Mouse (Mus musculus): ENCODE data around the gene Gtdc1. TPM values are rescaled to one million over a fixed set of nuclear protein-coding genes. Genes with fewer than 3 reads are reported as not detected.
A peak's percentile ranks its signal among the peaks of the same experiment; 100 is the strongest.
"Not testable (repeated sequence)": the region's sequence is repeated elsewhere in the genome, so short reads cannot be mapped to it uniquely, and the experiment has no call there.

The Gtdc1 gene
- total RNA-seq, 2 experiments from 2014 or later, result 91.6 to 96.0 TPM

DNA sequence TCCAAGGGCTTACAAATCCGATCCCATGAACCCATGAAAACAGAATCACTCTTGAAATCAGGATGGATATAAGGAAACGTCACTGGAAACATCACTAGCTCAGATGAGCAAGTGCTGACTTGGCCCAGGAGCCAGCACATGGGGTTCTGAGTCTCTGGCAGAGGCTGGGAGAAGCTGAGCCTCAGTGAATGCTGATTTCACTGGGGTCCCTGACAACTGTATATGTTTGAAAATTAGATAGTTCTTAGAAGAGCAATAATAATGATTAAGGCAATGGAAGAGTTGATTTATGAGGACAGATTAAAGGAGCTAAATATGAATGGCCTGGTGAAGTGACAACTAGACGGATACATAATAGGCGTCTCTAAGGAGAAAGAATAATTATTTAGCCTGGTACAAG, 289.3 kb downstream of the Gtdc1 start:
- intact Hi-C loops (cut with DNase I), result no loop called here
- DNase-seq (ENCODE audit: extremely low spot score in 1 of 2, low spot score in 2 of 2), result no peak

DNA sequence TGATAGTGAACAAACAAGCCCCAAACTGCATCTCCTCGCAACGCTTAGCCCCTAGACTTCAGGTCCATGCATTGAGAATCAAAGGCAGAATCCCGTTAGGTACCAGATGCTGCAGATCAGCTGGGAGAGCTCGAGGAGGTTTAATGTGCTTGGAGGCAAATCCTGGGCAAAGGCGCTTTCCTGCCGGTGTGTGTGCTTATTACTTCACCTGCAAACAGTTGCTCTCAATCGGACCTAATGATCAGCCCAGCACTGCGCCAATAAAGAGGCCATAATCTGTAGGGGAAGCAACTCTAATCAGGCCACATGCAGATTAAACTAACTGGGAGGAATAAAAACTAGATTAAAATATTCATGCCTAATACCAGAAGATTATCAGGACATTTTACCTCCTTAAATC, 293.5 kb downstream of the Gtdc1 start:
- no peak for DNase-seq (ENCODE audit: extremely low spot score in 1 of 2, low spot score in 2 of 2)
- intact Hi-C loops (cut with DNase I), result no loop called here

DNA sequence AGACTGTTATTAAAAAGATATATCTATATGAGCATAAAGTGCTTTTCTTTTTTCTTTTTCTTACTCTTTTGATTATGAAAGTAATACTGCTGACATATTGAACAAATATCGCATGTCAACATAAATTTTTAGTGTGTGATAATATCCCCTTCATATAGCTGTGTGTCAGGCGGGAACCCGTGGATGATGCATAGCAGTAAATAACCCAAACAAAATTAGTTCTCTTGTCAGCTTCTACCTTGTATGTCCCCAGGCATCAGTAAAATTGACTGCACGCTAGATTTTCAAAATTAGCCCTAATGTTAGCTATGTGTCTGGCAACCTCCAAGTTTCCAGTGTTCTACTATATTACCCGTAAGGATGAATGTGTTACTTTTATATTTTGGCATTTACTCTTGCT, 294.4 kb downstream of the Gtdc1 start:
- DNase-seq (ENCODE audit: extremely low spot score in 1 of 2, low spot score in 2 of 2), result no peak
- intact Hi-C loops (cut with DNase I), result no loop called here

DNA sequence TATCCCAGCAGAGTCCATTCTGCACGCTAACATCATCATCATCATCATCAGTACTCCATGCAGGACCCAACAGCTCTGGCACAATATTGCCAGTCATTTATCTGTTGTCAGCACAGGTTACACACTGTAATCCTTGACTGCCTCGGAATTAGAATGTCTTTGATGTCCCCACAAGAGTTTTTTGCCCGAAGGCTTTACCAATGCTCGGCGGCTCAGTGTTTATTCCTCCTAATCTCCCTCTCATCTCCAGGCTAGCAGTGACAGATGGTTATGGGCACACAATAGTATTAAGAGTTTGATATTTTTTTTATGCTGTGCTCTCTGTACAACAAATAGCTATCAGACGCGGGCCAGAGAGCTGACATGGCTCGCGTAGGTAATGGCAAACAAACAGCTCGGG, 294.9 kb downstream of the Gtdc1 start:
- intact Hi-C loops (cut with DNase I), result no loop called here

DNA sequence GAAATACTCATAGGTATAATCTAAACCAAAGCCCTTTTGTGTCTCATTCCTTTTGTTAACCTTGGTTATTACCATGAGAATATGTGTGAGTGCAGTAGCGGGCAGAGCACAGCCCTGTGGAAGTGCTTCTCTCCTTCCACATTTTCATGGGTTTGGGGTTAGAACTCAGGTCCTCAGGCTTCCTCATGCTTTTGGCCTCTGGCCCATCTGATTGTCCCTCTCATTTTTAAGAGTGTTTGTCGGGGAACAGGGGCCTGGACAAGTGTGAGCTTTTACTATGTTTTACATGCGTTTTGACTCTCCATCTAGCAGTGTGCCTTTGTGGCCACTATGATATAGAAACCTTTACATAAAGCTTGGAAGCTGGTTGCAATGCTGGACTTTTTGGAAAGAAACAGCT, 296.4 kb downstream of the Gtdc1 start:
- intact Hi-C loops (cut with DNase I), result no loop called here
- no peak for DNase-seq (ENCODE audit: extremely low spot score in 1 of 2, low spot score in 2 of 2)

More for the DNA sequence above, 294.9 kb downstream of the Gtdc1 start:
- no peak for DNase-seq (ENCODE audit: extremely low spot score in 1 of 2, low spot score in 2 of 2)

DNA sequence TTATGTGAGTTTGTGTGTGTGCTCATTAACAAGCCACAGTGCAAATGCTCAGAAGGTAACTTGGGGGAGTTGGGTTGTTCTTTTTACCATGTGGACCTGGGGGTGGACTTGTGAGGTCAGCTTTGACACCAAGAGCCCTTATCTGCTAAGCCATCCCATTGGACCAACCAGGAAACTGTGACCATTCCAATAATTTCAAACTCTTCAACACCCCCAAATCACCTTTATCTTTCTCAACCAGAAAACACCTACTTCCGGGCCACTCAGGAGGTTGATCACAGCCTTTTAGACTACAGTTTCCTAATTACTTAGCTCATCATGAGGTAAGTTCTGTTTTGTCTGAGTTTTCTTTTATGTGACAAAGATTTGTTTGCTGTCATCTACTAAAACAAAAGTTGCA, 298.7 kb downstream of the Gtdc1 start:
- no peak for DNase-seq (ENCODE audit: extremely low spot score in 1 of 2, low spot score in 2 of 2)
- intact Hi-C loops (cut with DNase I), result no loop called here

DNA sequence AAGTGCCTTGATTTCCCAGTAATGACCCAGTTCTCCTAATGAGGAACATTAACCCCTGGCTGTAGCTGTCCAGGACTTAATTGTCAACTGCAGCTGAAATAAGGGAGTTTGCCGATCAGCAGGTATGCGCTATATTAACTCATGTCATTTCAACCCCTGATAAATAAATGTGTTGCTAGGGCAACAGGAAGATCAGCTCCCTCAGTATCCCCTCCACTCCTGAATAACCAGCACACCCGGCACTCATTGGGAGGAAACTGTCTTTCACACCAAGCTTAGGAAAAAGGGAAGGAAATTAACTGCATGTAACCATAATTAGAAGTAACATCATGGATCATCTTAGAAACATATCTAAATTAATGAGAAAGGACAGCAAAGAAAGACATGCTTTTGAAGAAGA, 302.3 kb downstream of the Gtdc1 start:
- DNase-seq (ENCODE audit: extremely low spot score in 1 of 2, low spot score in 2 of 2), result no peak
- intact Hi-C loops (cut with DNase I), result no loop called here

DNA sequence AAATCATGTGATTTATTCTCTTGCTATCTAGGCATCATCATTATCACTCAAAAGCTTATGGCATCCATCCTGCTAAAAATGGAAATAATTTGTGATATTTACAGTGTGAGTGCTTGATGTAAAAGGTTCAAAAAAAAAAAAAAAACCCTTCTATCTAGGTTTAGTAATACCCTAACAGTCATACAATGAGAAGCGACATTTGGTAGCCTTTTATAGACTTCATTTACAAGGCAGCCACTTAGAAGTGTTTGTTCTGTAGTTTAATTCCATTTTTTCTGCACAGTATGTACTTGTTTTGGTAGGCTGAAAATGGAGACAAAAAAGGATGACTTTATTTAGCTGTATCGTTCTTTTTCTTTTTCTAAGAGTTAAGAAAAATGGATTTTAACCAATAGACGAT, 305.0 kb downstream of the Gtdc1 start:
- DNase-seq (ENCODE audit: extremely low spot score in 1 of 2, low spot score in 2 of 2), result no peak
- intact Hi-C loops (cut with DNase I), result no loop called here

DNA sequence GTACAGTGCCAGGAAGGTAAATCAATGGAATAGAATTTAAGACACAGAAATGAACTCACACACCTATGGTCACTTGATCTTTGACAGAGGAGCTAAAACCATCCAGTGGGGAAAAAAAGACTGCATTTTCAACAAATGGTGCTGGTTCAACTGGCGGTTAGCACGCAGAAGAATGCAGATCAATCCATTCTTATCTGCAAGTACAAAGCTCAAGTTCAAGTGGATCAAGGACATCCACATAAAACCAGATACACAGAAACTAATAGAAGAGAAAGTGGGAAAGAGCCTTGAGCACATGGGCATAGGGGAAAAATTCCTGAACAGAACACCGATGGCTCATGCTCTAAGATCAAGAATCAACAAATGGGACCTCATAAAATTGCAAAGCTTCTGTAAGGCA, 327.8 kb downstream of the Gtdc1 start:
- intact Hi-C loops (cut with DNase I); DNase-seq (ENCODE audit: extremely low spot score in 1 of 2, low spot score in 2 of 2): not testable (repeated sequence)

DNA sequence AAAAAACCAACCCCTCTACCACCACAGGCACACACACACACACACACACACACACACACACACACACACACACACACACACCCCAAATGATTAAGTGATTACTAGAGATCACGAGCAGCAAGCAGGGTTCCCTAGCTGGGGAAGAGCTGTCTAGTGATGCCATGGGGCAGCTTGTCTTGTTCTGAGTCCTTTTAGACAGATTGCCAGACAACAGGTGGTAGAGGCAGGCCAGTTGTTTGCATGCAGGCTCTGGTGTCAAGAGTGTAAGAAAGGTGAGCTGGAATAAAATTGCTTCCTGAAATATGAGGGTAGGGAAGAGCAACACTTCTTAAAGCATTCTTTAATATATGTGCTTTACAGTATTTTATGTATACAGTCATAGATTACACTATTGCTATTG, 333.2 kb downstream of the Gtdc1 start:
- intact Hi-C loops (cut with DNase I), result no loop called here
- no peak for DNase-seq (ENCODE audit: extremely low spot score in 1 of 2, low spot score in 2 of 2)

DNA sequence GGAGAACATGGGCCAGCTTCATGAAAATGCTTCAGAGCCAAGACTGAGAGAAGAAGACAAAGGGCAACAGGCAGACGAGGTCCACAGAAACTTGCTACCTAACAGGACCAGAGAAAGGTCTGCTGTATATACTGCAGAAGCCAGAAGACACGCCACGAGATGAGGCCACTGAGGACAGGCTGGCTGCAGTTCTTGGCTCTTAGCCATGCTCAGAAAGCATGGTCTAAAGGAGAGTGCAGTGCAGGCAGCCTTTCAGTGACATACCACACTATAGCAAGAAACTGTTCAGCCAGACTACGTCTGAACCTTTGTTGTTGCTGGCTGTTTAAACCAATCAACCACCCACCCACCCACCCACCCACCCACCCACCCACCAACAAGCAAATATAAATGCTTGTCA, 336.6 kb downstream of the Gtdc1 start:
- intact Hi-C loops (cut with DNase I), result no loop called here
- no peak for DNase-seq (ENCODE audit: extremely low spot score in 1 of 2, low spot score in 2 of 2)

DNA sequence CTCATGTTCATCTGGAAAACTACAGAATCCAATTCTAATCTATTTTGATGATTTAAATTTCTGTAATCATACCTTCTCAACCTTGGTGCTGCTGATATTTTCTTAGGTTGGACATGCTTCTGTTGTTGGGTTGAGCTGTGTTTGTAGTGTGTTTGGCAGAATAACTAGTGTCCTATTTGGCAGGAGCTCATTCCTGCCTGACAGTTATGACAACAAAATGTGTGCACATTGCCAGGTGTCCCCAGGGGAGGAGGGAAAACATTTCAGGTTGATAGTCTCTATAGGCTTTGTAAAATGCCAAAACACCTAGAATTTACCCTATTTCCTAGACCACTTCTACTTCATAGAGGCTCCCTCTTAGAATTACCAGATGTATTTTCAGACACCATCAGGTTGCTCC, 343.4 kb downstream of the Gtdc1 start:
- intact Hi-C loops (cut with DNase I), result no loop called here
- DNase-seq (ENCODE audit: extremely low spot score in 1 of 2, low spot score in 2 of 2), result no peak

DNA sequence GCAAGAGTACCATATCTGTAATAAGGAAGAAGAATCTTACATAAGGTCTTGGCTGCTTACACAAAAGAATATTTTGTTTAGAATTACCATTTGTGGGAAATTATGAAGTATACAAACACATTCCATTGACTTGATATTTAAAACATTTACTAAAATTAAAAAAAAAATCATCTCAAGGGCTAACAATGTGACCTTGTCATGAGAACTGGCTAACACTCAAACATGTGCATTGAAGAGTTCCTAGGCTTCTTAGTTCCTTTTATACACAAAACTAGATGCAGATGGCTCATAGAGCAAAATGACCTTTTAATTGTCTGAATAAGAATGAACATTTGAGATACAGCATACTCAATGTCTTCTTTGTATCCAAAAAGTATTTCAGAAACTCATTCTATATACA, 344.0 kb downstream of the Gtdc1 start:
- intact Hi-C loops (cut with DNase I), result no loop called here
- DNase-seq (ENCODE audit: extremely low spot score in 1 of 2, low spot score in 2 of 2), result no peak

DNA sequence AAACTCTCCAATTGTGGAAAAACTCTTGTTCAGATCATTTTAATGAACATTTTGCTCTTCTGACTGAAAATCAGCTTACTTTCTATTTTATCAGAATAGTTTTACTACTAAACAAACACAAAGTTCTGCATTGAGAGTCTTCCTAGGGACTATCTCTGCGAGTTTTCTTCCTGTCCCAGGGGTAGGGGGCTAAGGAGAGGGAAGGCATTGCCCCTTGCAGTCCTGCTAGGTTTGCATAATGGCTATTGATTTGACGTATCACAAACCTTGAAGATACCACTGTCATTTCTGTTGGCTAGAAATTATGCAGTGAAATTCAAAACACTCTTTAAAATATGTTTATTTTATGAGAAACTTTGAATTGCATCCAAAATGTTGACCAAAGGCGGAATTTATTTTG, 355.6 kb downstream of the Gtdc1 start:
- intact Hi-C loops (cut with DNase I), result loop anchor here (10.0 kb wide), 2 partner anchors 353 to 533 kb away; partner anchors contain the start of gene Gtdc1
- no peak for DNase-seq (ENCODE audit: extremely low spot score in 1 of 2, low spot score in 2 of 2)

DNA sequence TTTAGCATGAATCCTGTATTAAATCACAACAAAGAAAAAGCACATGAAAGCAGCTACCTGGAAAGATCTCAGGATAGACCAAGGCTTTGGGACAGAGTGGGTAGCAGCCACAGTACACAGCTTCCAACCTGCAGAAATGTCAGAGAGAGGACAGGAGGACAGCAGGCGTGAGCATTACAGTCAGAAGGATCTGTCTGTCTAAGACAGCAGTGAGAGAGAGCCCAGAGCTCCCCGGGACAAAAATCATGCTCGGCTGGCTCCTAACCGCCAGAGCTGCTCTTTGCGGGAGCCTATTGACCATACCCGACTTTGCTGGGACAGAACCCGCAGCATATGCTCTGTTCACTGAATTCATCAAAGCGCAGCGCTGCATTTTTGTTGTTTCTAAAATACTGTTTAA, 356.3 kb downstream of the Gtdc1 start:
- DNase-seq (ENCODE audit: extremely low spot score in 1 of 2, low spot score in 2 of 2), result no peak
- intact Hi-C loops (cut with DNase I), result loop anchor here (10.0 kb wide), 2 partner anchors 354 to 534 kb away; partner anchors contain the start of gene Gtdc1

DNA sequence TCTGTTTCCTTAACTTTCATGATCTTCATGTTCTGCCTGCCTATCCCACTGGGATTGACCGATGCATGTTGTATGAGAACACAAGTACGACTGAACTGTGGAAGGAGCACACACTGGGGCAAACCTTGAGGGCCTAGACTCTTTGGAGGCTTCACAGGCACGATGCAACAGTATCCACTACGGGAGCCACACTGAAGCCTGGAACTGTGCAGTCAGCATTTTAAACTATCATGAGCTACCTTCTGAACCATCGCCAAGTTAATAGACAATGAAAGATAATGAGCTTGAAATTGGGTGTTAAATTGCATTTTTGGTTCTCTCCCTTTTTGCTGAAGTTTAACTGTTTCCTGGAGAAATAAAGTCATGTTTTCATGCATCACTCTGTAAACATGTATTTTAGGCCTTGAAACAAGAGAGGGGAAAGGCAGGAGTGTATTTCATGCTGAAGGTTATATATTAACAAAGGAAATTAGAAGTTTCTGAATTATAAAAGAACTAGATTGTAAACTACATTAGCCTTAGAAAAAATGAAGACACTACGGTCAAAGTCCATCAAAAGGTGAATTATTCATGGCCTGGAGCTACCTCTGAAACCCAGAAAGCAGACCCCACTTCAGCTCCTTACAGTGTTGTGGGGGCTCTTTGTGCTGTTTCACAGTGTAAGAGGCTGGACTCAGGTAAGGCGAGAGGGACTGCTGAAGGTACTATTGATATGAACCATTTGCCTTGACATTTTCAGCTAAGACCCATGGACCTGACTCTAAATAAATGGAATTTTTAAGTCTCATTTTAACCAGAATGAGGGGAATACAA, 358.1 kb downstream of the Gtdc1 start:
- no peak for DNase-seq (ENCODE audit: extremely low spot score in 1 of 2, low spot score in 2 of 2)
- intact Hi-C loops (cut with DNase I), result no loop called here

DNA sequence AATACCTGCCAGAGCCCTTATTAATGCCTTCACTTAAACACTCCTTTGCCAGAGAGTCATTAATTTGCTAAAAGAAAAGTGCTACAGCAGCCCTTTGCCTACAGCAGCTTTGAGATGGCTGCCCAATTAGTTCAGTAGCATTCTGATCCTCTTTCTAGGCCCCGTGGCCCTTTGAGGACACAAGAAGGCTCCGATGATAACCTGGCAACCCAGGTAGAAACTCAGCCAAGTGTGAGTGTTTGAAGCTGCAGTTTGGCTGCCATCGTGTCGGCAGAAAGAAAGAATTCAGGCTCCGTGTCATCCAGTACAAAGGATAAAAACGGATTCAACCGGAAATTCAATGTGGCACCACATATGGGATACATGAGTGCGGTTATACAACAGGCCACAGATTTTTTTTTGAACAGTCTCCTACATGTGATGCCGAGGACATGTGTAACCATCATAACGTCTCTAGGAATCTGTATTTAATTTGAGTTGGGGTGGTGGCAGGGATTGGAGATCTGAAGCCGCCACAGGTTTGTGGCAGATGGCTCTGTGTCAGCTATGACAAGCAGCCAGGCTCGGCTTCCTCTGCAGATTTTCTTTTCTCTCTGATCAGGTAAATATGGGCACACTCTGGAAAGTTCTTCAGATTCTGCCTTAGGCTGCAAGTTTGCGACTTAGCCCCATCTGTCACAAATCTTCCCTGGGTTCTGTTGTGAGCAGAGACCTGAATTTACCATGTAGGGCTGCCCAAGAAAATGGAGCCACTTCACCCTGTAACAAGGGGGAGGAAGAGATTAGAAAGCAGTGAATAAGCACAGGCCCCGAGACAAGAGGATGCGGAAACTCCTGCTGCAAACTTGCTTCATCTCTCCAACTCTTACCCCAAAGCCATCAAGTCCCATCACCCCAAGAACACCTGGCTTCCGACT, 362.4 kb downstream of the Gtdc1 start:
- peak in 1 of 2 experiments; percentile 42 for DNase-seq (ENCODE audit: extremely low spot score in 1 of 2, low spot score in 2 of 2)
- intact Hi-C loops (cut with DNase I), result no loop called here

DNA sequence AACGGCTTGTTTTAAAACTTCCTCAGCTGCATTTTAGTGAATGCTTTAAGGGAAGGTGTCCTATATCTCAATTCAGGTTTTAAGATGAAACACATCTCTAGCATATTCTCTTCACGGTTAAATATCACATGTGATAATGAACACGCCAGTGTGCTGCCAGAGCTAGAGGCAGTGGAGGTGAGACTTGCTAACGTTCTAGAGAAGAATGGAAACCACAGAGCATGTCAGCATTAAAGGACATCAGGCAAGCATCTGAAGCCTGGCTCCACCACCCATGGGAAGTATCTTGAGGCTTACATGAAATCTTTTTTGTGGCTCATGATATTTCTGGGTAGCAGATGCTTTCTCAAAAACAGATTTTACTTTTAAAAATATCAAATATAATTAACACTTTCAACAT, 365.7 kb downstream of the Gtdc1 start:
- DNase-seq (ENCODE audit: extremely low spot score in 1 of 2, low spot score in 2 of 2), result peak in 1 of 2 experiments; percentile 28
- intact Hi-C loops (cut with DNase I), result no loop called here

DNA sequence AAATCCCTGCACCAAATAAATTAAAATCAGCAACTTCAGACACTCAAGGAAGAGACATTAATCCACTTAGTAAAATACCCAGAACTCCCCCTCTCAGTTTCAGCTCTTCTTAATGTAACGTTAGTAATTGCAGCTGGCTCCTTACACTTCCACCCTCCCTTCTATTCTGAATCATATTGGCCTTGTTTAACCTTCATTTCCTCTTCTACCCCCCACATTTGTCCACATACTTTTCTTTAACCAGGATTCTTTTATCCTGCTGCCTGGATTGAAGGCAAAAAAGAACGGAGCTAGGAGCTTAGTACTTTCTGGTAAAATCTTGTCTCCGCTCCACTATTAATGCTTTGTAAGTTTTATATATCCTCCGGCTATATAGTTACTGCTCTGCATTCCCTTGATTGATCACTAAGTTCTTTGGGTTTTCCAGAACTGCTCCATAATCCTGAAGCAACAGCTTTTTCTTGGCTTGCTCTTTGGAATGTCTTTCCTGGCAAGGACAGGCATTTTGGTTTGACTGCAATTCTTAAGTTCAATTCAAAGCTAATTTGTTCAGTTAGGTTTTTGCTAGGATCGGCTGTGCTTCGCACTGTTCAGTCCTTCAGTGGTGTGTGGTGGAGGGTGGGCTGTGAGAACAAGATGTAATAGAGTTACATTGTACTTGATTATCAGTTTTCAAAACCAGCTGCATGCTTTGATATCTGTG, 368.1 kb downstream of the Gtdc1 start:
- no peak for DNase-seq (ENCODE audit: extremely low spot score in 1 of 2, low spot score in 2 of 2)
- intact Hi-C loops (cut with DNase I), result no loop called here
